Mouse (Mus musculus) adrenal gland, adult 2 months (tissue): Measurements from ENCODE around the gene Mms22l. TPM values are rescaled to one million over a fixed set of nuclear protein-coding genes. Genes with fewer than 3 reads are reported as not detected.
"Not testable (repeated sequence)": the region's sequence is repeated elsewhere in the genome, so short reads cannot be mapped to it uniquely, and the experiment has no call there.

Experiments used
- DNase-seq: peaks from one replicate; pipeline ENCODE4 v3.0.0; 2021
- polyA plus RNA-seq: library from polyadenylated mRNA; depleted of rRNA; stranded (reverse); fragments of >200 nt; gene quantifications from 2 replicates; pipeline ENCODE4 v1.2.3, GENCODE M21; 2012
- total RNA-seq, 2 experiments: library from RNA; stranded (reverse); gene quantifications; 2 replicates each; pipeline ENCODE4 v1.2.3; 2021

Mms22l gene
- total and polyA plus RNA-seq, 3 experiments = 2.0 to 2.5 (median 2.1) TPM

DNA sequence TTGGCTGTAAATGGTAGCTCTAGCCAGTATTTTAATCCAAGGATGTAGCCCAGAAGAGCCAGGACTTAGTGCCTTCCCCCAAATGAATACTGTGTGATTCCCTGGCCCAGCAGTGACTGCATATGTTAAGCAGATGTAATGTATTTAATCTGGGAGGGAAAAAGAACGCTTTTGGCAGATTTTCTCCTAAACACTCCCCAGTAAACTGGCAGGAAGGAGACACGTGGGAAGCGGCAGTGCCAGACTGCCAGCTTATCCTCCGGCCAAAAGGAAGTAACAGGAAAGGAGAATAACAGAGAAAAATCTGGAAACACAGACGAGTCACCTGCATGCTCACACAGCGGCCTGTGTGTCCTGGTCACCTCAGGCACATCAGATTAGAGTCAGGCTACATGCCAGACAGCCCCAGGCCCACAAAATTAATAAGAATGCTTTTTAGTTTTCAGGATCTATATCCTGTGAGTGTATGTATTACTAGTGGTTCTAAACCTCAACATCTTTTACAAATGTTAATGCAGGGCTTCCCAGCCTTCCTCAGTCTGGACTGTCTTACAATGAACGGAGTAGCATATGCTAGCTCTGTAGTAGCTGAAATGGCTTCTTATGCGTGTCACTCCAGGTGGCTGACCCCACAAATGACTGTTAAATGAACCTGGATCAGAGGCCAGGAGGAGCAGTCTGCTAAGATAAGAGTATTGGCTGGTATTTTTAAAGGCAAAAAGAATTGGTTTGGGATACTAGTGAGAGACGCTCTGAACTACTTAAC lies 125.4 kb downstream of the Mms22l start:
- no peak for DNase-seq

DNA sequence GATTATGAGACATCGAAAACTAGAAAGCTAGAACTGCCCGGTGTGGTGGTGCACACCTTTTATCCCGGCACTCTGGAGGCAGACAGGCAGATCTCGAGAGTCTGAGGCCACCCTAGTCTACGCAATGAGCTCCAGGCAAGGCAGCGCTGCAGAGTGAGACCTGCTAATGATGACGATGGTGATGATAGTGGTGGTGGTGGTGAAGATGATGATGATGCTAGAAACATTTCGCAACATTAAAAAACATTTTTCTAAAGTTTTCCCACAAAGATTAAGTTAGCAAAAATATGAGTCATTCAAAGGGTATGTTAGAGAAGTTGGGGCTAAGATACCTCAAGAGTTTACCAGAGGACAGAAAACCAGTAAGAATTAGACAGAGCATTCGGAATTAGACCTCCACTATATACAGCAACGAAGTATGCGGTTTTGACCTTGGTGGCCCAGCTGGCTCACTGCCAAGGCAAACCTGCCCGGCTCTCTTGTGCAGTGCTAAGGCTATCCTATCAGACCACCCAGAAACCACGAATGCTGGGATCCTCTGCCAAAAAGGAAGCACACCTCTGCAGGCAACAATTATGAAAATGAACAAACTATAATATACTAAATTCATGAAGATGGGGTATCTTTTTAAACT lies 129.8 kb downstream of the Mms22l start:
- DNase-seq = peak; percentile 23

DNA sequence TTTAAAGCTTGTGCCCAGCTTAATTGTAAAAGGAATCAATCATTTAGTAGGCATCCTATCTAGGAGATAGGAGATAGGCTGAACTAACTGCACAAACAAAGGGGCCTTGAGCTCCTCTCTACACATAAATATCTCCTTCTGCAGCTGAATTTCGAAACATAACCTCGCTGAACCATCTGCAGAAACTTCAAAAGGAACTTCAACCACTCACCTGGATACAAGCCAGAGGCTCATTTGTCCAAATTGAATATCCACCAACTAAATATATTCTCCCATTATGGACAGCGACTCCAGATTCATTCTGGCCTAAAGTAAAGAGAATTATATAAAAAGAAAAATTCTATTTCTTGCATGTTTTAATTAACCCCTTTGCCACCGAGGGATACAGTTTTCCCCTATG lies 130.4 kb downstream of the Mms22l start:
- peak; percentile 39 for DNase-seq

DNA sequence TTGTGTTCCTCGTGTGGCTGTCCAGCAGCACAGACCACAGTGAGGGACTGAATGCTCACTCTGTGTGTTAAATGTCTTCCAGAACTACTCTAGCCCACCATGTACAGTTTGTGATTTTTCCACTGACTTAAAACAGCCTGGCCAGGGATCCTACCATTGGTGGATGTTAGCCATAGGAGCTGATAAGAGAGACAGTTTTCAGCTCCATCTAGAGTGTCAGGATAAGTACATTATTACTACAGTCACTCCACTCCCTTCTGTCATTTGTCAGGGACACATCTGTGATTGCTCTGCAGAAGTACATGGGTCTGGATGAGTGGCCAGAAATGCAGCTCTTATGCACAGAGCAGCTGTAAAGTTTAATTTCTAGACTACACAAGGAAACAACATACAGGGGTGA lies 131.6 kb downstream of the Mms22l start:
- DNase-seq = no peak

DNA sequence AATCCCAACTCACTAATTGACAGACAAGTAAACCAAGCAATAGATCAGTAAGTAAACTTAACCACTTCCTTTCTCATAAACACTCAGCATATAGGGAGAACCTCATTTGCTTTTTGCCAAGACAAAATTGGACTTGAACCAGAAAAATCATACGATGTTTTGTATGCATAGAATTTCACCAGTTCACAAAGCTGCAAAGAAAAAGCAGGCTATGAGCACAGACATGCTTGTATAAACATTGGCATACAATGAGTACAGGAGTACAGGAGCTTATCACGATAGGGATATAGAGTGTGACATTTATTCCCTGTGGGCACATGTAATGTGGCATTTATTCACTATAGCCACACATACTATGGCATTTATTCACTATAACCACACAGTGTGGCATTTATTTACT lies 134.2 kb downstream of the Mms22l start:
- no peak for DNase-seq

DNA sequence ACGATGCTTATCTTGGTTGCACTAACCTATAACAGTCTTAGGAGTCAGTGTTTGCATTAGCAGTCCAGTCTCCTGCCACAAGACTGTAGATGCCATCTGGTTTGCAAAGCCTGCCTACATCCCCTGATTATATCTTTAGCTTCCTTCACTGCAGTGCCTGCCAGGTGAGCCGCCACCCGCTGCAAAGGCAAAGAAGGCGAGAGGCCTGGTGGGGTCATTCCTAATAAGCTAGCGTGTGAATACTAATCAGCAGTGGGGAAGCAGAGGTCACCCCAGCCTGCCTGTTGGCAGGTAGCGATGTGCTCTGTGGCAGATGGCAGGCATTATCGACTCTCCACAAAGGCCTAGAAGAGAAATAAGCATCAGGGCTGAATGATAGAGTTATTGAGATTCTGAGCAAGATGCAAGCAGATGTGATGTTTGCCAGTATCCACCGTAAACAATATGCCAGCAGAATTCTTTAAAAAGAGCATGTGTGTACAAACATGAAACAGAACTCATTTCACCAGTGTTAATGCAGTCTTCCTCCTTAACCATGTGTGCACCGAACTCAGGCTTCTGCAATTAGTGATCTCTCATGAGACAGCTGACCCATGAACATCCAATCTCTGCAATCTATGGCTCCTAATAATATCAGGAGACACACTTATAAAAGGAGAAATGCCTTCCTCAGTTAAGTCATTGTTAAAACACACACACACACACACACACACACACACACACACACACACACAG lies 135.1 kb downstream of the Mms22l start:
- DNase-seq = no peak

DNA sequence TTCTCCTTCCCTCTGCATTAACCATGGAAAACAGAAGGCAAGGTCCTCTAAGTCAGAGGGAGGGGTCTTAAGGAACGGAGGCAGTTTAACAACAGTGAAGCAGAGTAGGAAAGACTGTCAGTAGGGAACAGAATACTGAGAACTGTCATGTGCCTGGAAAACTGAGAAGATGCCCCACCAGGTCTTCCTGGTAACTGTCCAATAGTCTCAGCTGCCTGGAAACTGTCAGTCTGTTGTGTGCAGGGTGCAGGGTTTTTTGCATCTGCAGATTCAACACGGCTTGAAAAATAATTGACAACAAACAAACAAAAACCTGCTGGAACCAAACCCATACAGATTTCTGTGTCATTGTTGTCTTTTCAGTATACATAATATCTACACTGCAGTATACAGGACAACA lies 146.1 kb downstream of the Mms22l start:
- no peak for DNase-seq

DNA sequence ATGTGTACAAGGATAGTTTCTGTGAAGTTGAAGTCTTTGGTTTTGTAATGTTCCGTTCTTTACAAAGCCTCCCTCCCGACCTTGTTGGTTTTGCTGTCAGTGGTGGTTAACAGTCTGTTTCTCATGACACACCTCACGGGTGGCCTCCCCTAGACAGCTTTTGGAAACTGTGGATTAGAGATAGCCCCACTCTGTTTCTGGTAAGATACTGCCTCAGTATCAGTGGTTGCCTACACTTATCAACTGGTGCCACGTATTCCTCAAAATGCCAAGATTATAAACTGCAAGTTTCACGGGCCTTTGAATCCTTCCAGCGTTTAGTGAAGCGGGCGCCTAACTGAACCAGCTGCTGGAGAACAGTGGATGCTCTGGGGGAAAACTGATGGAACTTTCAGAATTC lies 148.5 kb downstream of the Mms22l start:
- not testable (repeated sequence) for DNase-seq
